Mouse (Mus musculus) testis, adult 2 months (tissue): ENCODE results near the gene Pigp. TPM values are rescaled to one million over a fixed set of nuclear protein-coding genes. Genes with fewer than 3 reads are reported as not detected.
A peak's percentile ranks its signal among the peaks of the same experiment; 100 is the strongest.

ENCODE experiments used
- H3K27ac ChIP-seq: fragments of 200-500 bp; 2 replicates; pipeline ENCODE4 v1.5.1; 2012; ENCODE audit warnings: low read depth, low read length; ENCODE audit not compliant: control insufficient read depth, insufficient read depth
- H3K27me3 ChIP-seq: fragments of 200-500 bp; 2 replicates; pipeline ENCODE4 v1.6.1; 2012; ENCODE audit warnings: mild to moderate bottlenecking, low read length, moderate library complexity; ENCODE audit not compliant: control insufficient read depth, insufficient read depth
- H3K36me3 ChIP-seq: fragments of 200-500 bp; 2 replicates; pipeline ENCODE4 v1.6.1; 2012; ENCODE audit warnings: mild to moderate bottlenecking, low read length; ENCODE audit not compliant: control insufficient read depth, insufficient read depth
- H3K4me1 ChIP-seq: fragments of 200-500 bp; 2 replicates; pipeline ENCODE4 v1.6.1; 2012; ENCODE audit warnings: low read length; ENCODE audit not compliant: control insufficient read depth, insufficient read depth
- H3K4me3 ChIP-seq: fragments of 200-500 bp; 2 replicates; pipeline ENCODE4 v1.5.1; 2012; ENCODE audit warnings: low read depth, mild to moderate bottlenecking, low read length, moderate library complexity, mixed read lengths; ENCODE audit not compliant: control insufficient read depth
- CTCF ChIP-seq: fragments of 200-500 bp; IDR thresholded peaks from 2 replicates; pipeline ENCODE4 v1.5.1; 2012; ENCODE audit warnings: low read depth, mild to moderate bottlenecking, inconsistent platforms, low read length, moderate library complexity; ENCODE audit not compliant: control insufficient read depth, insufficient read depth, insufficient replicate concordance
- POLR2A ChIP-seq: fragments of 200-500 bp; IDR thresholded peaks from 2 replicates; pipeline ENCODE4 v1.6.1; 2012; ENCODE audit warnings: low read depth, mild to moderate bottlenecking, inconsistent platforms, low read length, moderate library complexity; ENCODE audit not compliant: control insufficient read depth
- polyA plus RNA-seq: library from polyadenylated mRNA; depleted of rRNA; stranded (reverse); fragments of >200 nt; gene quantifications from 2 replicates; pipeline ENCODE4 v1.2.3, GENCODE M21; 2012

Pigp gene
- polyA plus RNA-seq, 1 experiment, result 19.4 TPM

DNA sequence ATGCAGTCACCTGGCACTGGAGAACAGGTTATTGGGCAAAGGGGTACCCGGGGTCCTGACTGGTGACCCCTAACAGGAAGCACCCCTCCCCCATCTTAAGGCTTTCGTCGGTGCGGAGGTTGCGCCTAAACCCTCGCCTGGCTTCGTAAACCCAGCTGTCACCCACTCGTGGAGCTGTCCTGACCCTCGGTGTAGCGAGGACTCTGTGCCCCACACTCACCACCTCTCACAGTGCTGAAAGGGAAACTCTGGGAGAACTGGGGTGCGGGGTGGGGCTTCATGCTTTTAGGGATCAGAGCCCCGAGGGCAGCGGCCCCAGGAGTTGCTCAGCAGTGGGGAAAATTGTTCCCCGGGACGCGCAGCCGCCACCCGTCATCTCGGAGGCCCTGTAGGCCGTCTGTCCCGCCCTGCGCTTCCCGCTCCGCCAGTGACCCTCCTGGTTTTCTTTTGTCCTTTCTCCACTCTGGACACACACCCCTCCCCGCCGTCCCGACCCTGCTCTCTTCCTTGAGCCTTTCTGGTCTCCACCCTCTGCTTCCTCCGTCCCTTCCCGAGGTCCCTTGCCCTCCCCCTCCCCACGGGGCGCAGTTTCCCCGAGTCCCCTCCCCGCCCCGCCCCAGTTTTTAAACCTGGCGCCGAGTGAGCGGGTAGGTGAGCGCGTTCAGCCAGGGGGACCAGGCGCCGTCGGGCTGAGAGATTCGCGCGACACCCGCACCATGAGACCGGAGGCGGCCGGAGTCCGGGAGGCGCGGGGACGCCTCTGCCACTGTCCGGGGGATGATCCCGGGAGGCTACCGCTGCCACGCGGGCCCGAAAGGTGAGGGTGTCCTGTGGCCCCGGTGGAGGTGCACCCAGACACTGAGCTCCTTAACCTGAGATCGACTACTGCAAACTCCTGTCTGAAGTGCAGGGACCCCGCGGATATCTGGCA is 43.6 kb downstream of the Pigp start, which contains the start of gene Ripply3:
Ripply3 (plus strand) TSS at position 640 of the 931 bp plus-strand sequence.
- H3K4me3 ChIP-seq, result peak within 1 kb of the TSS; percentile 73
- no peaks in the 10 kb centered on the region for H3K36me3 ChIP-seq
- H3K4me1 ChIP-seq, result peaks cover 14% of the 10 kb centered on the region
- H3K27me3 ChIP-seq, result peaks cover 10% of the 10 kb centered on the region; the same call in 1 of the 2 replicates
- H3K27ac ChIP-seq, result no peak within 1 kb of the TSS
- no peak for TF ChIP-seq POLR2A
- TF ChIP-seq CTCF, result no peak

DNA sequence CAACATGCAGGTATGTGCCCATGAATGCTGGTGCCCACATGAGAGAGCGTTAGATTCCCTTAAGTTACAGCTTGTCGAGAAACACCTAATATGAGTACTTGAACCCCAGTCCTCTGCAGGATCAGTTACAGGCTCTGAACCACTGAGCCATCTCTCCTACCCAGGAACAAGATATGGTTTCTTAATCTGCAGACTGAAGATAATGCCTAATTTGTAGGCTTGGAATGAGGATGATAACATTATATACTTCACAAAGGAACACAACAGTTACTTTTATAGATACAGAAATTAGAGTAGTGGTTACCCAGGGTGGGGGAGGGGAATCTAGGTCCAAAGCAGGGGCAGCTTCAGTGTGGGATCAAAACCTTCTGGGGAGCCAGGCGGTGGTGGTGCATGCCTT is 45.6 kb downstream of the Pigp start:
- no peaks in the 10 kb centered on the region for H3K36me3 ChIP-seq
- H3K27me3 ChIP-seq, result peaks cover 10% of the 10 kb centered on the region; the same call in 1 of the 2 replicates
- no peak overlapping the region for H3K4me3 ChIP-seq
- no peak for TF ChIP-seq CTCF
- TF ChIP-seq POLR2A, result no peak
- H3K27ac ChIP-seq, result no peak overlapping the region
- H3K4me1 ChIP-seq, result peaks cover 18% of the 10 kb centered on the region

DNA sequence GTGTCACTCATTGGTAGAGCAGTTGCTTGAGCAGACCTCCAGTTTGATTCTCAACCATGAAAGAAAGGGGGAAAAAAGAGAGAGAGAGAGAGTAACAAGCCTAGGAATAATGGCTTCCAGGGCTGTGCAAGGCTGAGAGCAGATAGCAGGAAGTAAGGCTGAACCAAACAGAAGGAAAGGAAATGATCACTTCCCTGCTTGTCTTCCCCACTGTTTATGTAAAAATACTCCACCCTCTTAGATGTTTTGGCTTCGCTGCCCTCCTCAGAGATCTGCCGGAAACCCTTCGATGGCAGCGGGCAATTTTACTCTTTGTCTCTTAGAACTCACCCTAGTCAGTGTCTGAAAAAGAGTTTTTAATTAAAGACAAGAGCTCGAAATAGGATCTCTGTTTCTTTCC is 48.0 kb downstream of the Pigp start:
- Histone ChIP-seq H3K4me1 (peaks cover 12% of the 10 kb centered on the region), H3K27me3 (peaks cover 9% of the 10 kb centered on the region; the same call in 1 of the 2 replicates), H3K4me3 (no peak overlapping the region), H3K36me3 (no peaks in the 10 kb centered on the region), H3K27ac (no peak overlapping the region)
- TF ChIP-seq CTCF, result no peak
- TF ChIP-seq POLR2A, result no peak

DNA sequence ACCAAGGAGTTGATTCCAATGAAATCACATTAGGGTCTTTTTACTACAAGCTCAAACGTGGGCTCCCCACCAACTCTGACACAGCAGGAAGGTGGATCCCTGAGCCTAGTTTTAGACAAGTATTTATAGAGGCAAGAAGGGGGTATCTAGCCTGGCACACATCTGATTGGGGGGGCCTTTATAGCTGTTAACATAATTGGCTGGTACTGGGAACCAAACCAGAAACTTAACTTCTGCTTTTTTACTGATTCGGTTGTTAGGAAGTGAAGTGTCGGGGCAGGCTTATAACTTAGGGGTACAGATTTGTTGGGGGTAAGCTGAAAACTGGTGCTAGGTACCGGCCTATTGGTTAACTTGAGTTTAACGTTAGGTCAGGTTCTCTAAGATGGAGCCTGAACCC is 51.4 kb downstream of the Pigp start:
- Histone ChIP-seq H3K4me3 (no peak overlapping the region), H3K4me1 (peaks cover 3% of the 10 kb centered on the region), H3K27me3 (no peaks in the 10 kb centered on the region), H3K36me3 (no peaks in the 10 kb centered on the region), H3K27ac (no peak overlapping the region)
- no peak for TF ChIP-seq CTCF
- no peak for TF ChIP-seq POLR2A

DNA sequence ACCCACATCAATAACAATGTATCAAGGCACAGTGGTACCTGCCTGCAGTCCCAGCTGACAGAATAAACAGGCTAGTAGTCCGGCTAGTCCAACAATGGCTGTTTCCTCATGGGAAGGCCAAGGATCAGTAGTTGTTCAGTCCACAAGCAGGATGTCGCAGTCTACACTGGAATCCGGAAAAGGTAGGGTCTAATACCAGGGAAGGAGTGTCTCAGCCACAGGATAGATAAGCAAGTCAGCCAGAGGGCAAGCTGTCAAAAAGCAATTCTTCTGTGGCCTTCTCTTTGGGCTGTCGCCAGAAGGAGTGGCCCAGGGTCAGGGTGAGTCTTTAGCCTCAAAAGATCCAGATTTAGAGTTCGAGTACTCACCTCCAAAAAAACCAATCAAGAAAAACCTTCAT is 53.9 kb downstream of the Pigp start:
- TF ChIP-seq CTCF (no peak), POLR2A (no peak)
- Histone ChIP-seq H3K4me1 (peaks cover 10% of the 10 kb centered on the region), H3K27me3 (no peaks in the 10 kb centered on the region), H3K4me3 (no peak overlapping the region), H3K27ac (no peak overlapping the region), H3K36me3 (no peaks in the 10 kb centered on the region)

DNA sequence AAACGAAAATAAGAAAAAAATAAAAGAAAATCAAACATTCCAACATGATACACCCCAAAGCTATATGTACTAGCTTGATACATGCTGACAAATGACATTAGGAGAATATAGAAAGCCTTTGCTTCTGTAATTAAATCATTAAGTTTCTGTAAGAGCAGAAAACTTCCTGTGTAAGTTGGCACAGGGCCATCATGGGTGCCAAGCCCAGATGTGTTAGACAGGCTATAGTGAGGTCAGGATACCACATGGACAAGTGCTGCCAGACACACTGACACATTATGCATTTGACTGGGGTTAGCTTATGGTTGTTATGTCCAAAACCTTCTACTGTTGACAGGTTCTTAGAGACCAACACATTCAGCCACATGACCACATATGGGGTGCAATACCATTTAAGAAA is 56.4 kb downstream of the Pigp start:
- TF ChIP-seq POLR2A, result no peak
- TF ChIP-seq CTCF, result no peak
- Histone ChIP-seq H3K27ac (no peak overlapping the region), H3K27me3 (no peaks in the 10 kb centered on the region), H3K4me3 (no peak overlapping the region), H3K4me1 (peaks cover 8% of the 10 kb centered on the region), H3K36me3 (no peaks in the 10 kb centered on the region)

DNA sequence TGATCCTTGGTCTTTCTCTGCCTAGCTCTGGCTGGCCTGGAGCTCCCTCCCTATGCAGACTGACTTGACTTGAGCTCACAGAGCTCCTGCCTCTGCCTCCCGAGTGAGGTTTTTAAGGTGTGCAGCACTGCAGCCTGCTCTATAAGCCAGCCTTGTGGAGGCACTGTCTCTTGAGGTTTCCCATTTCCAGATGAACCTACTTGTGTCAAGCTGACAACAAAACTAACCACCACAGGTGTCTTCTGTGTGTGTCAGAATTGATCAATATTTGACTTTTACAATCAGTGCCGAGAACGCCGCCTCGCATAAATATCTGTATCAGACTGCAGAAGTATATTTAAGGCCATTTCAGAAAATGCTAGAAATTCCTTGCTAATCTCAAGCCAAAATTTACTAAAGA is 57.0 kb downstream of the Pigp start:
- TF ChIP-seq POLR2A (no peak), CTCF (no peak)

More for the DNA sequence above, 57.0 kb downstream of the Pigp start:
- no peak overlapping the region for H3K27ac ChIP-seq
- H3K36me3 ChIP-seq, result no peaks in the 10 kb centered on the region
- no peaks in the 10 kb centered on the region for H3K27me3 ChIP-seq
- H3K4me1 ChIP-seq, result peaks cover 8% of the 10 kb centered on the region
- no peak overlapping the region for H3K4me3 ChIP-seq
